Mouse (Mus musculus): ENCODE measurements around the gene Dpep2nb.
A peak's percentile ranks its signal among the peaks of the same experiment; 100 is the strongest.
"Not testable (repeated sequence)": the region's sequence is repeated elsewhere in the genome, so short reads cannot be mapped to it uniquely, and the experiment has no call there.

Dpep2nb gene

DNA sequence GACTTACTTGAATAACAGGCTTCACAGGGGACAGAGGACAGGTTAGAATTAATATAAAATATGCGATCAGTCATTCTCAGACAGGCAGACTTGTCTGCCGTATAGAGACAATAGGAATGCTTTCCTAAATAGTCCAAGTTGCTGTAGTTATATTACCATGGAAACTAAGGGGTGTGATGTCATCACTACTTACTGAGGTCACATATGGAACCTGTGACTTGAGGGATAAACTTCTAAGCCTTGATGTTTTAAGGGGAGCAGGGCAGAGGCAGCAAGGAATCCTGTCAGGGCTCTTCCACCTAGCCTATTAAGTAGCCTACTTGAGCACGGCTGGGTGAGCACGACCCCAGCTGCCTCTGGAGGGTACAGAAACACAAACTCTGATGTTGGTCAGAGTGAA lies at the start of gene Dpep2nb:
Gene Dpep2nb, minus strand, starts transcription at position 101 of the 400 bp plus-strand sequence.
- DNase-seq (ENCODE audit: low read depth, low spot score): no peak

DNA sequence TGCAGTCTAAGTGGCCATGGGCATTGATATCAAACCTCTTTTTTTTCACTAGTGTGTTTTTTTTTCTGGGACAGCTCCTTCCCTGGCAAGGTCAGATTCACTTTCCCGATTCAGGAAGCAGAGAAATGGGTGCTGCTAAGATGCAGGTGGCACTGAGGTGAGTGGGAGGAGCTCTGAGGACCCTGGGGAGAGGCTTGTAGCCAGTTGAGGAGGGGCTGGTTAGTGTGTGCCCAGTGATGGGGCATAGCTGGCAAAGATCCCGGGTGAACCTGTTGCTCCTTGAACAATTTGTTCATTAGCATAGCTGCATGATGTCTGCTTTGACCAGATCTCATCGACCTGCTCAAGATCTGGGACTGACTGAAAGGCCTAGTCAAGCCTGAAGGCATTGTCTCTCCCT lies 49.3 kb upstream of the Dpep2nb start:
- DNase-seq (ENCODE audit: low read depth, low spot score): peak; percentile 46

DNA sequence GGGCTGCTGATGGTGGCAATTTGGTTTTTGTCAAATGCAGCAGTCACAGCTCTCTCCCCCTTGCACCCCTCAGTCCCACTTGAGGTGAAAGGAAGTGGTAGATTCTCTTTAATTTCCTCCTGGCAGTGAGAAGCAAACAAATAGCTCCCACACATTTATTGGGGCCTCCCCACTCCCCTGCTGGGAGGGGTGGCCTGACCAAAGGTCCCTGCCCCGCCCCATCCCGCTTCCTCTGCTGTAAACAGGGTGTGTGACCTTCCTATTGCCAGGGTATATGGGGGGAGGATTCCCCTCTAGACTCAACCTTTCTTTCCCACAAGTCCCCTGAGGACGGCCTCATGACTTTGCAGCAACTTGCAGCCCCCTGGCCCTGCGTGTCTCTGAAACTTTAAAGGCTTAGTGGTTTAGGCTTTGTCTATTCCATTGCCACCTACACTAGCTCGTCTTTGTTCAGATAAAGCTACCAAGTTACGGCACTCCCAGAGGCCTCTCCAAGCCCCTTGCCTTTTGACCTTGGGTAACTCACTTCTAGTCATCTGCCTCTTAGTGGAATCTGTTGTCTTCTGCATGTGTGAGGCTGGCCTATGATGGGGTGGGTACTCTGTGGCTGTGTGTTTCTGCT lies 48.5 kb upstream of the Dpep2nb start:
- peak; percentile 59 for DNase-seq (ENCODE audit: low read depth, low spot score)

DNA sequence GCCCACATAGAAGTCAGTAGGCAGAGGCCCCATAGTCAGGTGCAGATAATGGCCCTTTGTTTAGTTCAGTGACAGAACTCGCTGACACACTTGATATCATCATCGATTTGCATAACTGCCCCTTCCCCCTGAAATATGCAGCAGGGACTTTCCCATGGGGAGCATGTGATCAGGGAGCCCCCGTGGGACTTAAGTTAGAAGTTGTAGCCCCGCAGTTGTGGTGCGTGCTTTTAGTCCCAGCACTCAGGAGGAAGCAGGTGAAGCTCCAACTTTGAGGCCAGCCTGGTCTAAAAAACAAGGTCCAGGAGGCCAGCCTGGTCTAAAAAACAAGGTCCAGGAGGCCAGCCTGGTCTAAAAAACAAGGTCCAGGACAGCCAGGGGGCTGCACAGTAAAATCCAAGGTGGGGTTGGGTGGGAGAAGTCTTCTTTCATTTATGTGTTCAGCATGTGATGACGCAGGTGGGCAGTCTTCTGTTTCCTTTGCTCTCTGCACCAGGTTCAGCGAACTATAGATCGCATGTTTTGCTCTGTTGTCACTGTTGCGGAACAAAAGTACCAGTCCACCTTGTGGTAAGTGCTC lies 46.8 kb upstream of the Dpep2nb start:
- no peak for DNase-seq (ENCODE audit: low read depth, low spot score)

DNA sequence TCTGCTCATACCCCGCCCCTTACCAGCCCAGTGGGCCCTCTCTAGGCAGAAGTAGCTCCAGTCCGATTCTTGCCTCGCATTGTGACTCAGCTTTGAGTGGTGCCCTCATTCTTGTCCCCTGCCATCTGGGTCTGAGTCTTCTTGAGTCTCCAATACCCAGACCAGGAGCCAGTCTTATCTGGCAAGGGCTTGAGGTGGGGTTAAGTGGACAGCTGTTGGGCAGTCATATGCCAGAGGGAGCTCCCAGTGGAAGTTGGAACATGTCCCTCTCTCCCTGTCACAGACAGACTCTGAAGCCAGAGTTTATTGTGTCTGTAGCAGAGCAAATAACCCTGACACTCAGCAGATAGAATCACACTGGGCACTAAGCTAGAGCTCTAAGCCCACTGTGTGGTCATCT lies 45.3 kb upstream of the Dpep2nb start:
- DNase-seq (ENCODE audit: low read depth, low spot score): no peak

DNA sequence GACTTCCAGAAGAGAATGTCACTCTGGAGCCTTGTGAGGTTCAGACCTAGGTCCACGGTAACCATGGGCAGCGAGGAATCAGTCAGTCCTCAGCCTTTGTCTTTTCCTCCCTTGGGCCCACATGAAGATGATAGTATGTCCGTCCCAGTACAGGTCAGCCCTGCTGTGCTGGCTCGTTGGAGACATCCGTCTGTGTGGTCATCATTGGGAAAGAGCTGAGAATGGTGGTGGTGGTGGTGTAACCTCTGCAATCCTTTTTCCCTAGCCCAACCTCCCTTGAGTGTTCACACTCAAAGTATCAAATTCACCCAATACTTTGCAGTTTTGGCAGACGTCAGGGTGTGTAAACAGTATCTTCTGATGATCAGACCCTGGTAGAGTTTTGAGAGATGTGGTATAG lies 44.1 kb upstream of the Dpep2nb start:
- no peak for DNase-seq (ENCODE audit: low read depth, low spot score)

DNA sequence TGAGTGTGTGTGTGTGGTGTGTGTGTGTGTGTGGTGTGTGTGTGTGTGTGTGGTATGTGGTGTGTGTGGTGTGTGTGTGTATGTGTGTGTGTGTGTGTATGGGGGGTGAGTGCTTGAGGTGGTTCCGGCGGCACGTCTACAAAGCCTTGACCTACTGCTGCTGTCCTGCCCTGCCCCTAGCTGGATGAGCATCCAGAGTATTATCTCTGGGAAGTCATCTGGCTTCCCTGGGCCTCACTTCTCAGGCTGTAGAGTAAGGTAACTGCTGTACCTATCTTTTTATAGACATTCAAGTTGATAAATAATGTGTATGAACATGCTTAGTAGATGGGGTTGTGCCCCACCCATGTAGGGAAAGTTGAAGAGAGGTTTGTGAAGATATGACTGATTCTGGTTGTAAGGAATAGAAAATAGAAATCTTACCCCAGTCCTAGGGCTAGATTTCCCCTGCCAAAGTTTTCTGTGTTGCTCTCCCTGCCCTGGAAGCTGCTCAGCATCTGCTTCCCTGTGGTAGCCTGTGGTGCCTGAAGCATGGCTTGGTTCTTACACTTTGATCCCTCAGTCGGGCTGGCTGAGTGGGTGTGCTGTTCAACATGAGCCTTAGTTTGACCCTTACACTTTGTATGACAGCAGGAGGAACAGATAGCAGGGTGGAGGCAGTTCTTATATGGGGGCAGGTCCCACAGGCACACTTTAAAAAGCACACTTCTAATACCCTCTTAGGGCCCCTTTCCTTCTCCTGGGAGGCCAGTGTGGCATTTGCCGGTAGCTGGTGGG lies 42.3 kb upstream of the Dpep2nb start:
- DNase-seq (ENCODE audit: low read depth, low spot score): no peak

DNA sequence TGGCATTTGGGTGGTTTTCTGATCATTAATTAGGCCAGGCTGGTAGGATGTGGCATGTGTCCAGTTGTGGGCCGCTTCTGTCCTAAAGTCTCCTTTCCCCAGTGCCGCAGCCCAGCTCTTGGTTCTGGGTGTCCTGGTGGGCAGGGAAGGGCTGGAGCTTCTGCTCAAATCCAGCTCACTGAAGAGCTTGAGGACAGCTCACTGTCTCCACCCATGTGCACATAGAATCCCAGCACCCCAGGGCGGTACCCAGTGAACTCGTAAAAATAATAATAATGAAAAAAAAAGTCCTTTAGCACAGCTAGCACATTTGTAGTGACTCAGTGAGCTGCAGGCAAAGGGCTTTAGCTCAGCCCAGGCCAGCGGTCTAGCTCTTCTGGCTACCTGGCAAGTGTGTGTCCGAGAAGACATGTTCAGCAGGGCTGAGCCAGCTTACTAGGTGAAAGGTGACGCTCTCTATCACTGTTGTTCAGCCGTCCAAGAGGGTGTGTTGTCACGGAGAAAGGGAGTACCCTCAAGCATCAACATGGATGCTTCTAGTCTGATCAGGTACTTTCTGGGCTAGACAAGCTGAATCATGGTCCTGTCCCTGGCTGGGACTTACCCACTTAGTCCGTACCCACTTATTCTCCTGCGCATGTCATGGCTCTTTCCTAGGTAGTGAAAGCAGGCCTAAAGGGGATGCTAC lies 41.2 kb upstream of the Dpep2nb start:
- peak; percentile 27 for DNase-seq (ENCODE audit: low read depth, low spot score)

DNA sequence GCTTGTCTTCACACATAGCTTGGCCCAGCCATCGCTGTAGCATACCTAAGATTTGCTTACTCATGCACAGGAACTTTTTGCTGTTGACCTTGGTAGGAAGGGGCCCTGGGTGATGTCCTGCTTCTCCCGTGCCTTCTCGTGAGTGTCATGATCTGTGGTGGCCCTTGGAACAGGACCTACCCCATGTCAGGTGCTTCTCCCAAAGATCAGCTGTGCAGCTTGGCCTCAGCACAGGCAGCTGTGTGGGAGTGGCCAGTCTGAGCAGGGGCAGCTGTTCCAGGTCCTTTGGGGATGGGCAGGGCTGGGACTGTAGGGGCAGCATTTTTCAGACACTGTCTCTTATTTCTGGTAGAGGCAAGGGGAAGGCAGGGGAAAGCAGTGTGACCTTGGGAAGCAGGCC lies 38.4 kb upstream of the Dpep2nb start:
- DNase-seq (ENCODE audit: low read depth, low spot score): no peak

DNA sequence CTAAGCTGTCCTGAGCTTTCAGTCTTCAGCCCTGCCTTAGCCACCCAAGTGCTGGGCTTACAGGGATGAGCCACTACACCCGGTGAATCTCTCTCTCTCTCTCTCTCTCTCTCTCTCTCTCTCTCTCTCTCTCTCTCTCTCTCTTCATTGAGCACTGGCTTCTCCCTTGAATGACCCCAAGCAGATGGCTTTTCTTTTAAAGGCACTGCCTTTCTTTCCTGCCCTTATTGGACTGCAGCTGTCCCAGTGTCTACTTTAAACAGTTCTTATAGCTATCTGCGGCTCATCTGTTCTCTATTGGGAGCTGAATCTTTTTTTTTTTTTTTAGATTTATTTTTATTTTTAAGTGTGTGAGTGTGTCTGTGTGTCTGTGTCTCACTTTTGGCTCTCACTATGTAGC lies 37.3 kb upstream of the Dpep2nb start:
- DNase-seq (ENCODE audit: low read depth, low spot score): no peak

DNA sequence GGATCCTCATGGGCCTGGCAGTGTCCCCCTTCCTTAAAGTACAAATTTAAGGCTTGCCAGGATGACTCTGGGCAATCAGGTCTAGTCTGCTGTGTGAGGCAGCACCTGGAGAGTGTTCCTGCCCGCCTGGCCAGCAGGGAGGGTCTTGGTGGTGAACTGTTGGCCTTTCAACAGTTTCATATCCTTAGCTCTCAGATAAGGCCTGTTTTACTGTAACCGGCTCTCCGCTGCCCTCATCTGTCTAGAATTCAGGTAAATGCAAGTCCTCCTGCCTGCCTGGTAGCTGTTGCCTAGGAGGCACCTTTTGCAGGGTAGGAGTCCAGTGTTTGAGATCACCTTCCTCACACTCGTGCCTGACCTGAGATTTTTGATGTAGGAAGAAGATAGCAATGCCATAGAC lies 34.4 kb upstream of the Dpep2nb start:
- peak; percentile 27 for DNase-seq (ENCODE audit: low read depth, low spot score)

DNA sequence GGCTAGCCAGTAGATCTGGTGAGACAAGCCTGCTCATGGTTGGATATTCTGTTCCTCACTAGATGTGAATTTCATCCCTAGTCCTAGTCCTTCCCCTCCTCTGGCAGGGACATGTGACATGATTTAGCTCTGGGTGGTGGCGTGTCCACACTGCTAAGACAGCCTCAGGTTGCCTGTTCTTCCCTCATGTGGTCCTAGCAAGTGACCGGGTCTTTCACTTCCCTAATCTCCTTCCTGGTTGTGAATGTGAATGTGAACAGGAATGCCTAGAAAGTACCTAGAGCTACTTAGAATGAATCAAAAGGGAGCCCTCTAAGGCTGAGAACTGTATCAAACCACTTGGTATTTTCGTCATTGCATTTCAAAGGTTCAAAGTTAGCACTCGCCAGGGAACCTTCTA lies 33.8 kb upstream of the Dpep2nb start:
- DNase-seq (ENCODE audit: low read depth, low spot score): no peak

DNA sequence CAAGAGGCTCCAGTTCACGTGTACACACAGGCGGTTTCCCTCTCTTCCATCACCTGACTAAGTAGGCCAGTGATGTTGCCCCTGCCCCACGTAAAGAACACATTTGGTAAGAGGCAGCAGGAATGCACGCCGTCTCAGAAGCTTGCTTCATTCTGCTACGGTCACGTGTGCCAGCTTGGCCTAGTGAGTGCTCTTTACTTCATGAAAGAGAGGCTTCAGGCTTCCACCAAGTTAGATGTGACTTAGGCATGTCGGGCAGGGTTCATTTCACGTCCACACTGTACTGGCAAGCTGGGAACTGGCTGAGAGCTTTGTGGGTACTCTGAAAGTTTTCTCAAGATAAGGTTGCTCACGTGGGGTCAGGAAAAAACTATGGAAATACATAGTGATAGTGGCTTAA lies 32.9 kb upstream of the Dpep2nb start:
- no peak for DNase-seq (ENCODE audit: low read depth, low spot score)

DNA sequence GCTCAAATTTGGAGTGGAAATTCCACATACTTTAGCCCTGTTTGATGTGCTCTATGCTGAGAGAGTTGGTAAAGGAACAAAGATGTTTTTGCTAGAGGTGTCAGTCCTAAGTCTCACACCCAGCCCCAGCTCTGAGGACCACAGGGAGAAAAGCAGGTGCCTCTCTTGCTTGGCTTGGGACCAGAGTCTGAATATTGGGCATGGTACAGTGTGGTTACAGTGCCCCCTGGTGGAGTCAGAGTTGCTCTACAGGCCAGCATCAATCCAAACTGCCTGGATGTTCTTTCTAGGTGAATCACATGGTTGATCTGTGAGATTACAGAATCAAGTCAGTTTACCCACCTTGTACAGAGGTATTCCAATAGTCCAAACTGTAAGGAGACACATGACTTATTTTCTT lies 16.7 kb upstream of the Dpep2nb start:
- peak; percentile 79 for DNase-seq (ENCODE audit: low read depth, low spot score)

DNA sequence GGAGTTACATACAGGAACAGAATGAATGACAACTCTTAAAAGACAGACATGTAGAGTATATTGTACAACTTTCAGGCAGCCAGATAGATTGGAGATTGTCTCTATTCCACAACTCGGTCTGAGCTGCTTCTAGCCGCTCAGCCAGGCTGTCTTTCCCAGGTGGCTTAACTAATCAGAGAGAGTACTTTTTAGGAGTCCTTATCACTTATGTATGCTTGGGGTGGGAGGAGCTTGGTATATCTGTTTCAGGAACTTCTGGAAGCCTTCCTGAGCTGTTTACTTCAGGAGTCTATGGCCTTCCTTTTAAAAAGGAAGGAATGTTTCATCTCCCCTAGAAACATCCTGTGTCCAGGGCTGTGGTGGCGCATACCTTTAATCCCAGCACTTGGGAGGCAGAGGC lies 12.3 kb upstream of the Dpep2nb start:
- no peak for DNase-seq (ENCODE audit: low read depth, low spot score)

DNA sequence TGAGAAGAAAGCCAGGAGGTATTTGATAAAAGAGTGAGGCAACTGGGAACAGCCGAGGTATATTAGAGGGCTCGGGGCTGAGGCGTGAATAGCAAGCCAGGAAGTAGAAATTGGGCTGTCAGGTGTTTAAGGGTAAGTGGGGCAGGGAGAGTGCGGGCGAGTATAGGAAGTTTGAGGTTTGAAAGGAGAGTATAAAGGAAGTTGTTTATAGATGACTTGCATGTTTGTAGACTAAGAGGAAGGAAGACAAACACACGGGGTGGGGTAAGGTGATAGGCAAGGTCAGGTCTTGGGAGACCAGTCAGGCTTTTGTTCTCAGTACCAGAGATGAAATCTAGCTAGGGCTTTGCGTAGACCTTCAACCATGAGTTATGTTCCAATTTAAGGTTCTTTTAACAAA lies 11.4 kb upstream of the Dpep2nb start:
- no peak for DNase-seq (ENCODE audit: low read depth, low spot score)

DNA sequence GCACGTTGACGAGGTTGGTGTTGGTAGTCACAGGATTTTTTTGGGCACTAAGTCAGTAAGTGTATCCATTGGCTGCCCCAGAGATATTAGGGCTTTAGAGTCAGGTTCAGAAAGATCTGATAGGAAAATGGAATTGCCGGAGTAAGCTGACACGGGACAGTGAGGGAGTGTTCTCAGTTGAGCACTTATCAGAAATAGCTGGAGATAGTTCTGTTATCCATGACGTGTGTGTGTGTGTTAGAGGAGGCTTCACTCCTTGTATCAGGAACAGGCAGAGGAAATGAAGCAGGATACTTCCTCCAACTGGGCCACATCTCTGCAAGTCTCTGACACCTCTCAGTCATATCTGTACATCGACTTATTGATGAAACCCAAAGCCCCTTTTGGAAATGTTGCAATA lies 10.5 kb upstream of the Dpep2nb start:
- DNase-seq (ENCODE audit: low read depth, low spot score): no peak

DNA sequence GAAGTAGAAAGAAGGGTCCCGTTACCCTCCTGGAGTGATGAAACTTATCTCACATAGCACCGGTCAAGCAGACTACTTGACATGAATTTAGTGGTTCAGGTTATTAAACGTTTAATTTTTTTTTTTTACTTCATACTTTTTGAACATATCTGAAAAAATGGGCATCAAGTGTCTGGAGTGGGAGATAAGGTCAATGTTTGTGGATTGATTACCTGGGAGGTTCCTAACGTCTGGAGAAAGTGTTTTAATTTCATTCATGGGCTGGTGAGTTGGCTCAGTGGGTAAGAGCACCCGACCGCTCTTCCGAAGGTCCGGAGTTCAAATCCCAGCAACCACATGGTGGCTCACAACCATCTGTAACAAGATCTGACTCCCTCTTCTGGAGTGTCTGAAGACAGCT lies 6.4 kb upstream of the Dpep2nb start:
- not testable (repeated sequence) for DNase-seq (ENCODE audit: low read depth, low spot score)

DNA sequence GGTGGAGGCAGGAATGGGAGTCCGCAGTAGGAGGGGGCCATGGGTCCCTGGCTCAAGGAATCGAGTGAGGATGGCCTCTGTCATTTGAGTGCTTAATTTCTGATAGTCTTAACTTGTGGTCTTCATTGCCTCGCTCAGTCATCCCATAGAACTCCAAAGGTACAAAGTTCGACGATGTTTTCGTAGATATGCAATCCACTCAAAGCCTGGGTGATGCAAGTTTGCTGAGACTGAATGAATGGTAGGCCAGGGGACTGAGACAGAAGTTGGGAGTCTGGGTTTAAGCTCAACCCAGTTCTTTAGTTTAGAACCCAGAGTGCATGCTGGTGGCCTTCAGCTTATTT lies 5.8 kb upstream of the Dpep2nb start, which contains the start of gene Ddx28:
Gene Ddx28, minus strand, starts transcription at position 240 of the 344 bp plus-strand sequence.
- DNase-seq (ENCODE audit: low read depth, low spot score): no peak

DNA sequence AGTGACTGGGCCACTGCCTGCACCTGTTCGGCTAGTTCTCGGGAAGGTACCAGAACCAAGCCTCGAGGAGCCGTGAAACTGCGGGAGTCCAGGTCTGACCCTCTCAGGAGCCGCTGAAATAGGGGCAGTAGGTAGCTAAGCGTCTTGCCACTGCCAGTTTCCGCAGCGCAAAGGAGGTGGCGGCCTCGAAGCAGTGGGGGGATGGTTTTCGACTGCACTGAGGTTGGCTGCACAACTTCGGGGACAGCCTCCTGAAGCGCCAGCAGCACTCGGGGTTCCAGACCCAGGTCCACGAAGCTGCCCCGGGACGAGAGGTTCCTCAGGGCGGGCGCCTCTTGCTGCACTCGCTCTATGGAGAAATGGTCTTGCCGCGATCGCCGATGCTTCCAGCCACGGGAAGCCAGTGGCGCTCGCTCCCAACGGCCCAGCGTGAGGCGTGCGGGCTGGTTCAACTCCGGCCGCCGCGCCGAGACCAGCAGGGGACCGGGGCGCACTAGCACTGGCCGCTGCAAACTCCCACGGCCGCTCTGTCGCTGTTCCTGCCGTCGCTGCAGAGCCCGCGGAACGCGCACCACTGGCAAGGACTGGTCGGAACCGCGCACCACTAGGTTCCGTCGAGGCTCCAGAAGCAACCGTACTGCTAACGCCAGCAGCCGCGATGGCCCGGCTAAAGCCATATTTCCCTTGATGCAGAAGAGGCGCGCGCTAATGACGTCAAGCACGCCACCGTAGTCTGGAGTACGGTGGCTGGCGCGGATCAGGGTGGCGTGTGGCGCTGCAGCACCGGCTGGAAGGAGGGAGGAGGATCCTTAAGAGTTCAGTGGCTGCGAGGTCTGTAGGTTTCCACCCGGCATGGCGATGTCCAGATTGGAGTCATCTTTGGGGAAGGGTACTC lies 5.2 kb upstream of the Dpep2nb start:
- DNase-seq (ENCODE audit: low read depth, low spot score): peak; percentile 97

DNA sequence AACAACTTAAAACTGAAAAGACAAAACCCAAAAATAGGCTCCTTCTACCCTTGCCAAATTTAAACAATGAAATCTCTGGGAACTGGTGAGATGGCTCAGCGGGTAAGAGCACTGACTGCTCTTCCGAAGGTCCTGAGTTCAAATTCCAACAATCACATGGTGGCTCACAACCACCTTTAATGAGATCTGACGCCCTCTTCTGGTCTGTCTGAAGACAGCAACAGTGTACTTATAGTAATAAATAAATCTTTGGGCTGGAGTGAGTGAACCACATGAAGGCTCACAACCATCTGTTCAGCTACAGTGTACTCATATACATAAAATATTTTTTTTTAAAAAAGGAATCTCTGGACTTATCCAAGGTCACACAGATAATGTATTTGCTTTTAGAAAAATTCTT lies 2.1 kb upstream of the Dpep2nb start:
- peak; percentile 35 for DNase-seq (ENCODE audit: low read depth, low spot score)

DNA sequence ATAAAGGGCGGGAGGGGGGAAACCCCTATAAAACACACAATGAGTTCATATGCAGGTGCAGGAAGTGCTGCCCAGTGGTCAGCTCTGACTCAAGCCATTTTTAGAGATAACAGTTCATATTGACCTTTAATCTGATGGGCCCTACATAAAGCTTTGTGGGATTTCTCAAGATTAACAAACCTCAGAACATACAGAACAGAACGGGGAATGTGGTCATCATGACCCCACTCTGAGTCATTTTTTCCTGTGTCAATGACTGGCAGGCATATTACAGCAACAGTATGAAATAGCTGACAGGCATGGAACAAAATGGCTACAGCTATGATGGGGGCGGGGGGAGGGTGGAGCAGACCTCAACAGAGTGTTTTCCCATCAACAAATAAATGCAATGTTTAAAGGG lies 1.4 kb upstream of the Dpep2nb start:
- no peak for DNase-seq (ENCODE audit: low read depth, low spot score)

All from ES-CJ7 (cell line).